Mouse (Mus musculus) limb, embryonic 14.5 days (tissue): ENCODE measurements around the gene Tirap. TPM values are rescaled to one million over a fixed set of nuclear protein-coding genes. Genes with fewer than 3 reads are reported as not detected.

Experiments used
- ATAC-seq: fragments of 200-750 bp; cut with Nextera tagmentation; 2 replicates; pipeline ENCODE4 v1.8.0; 2017; ENCODE audit warnings: low read depth, moderate number of reproducible peaks, moderate TSS enrichment; ENCODE audit not compliant: low FRiP score
- DNase-seq: peaks from one replicate; pipeline ENCODE4 v3.0.0-alpha.2; 2015; ENCODE audit warnings: low spot score
- H3K27ac ChIP-seq: fragments of 300-500 bp; sonication (generic); replicated peaks from 2 replicates; pipeline ENCODE4 v1.5.1; 2014; ENCODE audit warnings: low read depth, mild to moderate bottlenecking, low read length, moderate library complexity, mixed read lengths
- H3K27me3 ChIP-seq: fragments of 300-500 bp; sonication (generic); 2 replicates; pipeline ENCODE4 v1.6.1; 2014; ENCODE audit warnings: low read length, mixed read lengths; ENCODE audit not compliant: control insufficient read depth, insufficient read depth
- H3K36me3 ChIP-seq: fragments of 300-500 bp; sonication (generic); 2 replicates; pipeline ENCODE4 v1.6.1; 2014; ENCODE audit warnings: mild to moderate bottlenecking, low read length, moderate library complexity, mixed read lengths; ENCODE audit not compliant: control insufficient read depth, insufficient read depth
- H3K4me1 ChIP-seq: fragments of 300-500 bp; sonication (generic); 2 replicates; pipeline ENCODE4 v1.6.1; 2014; ENCODE audit warnings: antibody characterized with exemption, low read length, mixed read lengths; ENCODE audit not compliant: control insufficient read depth, insufficient read depth
- H3K4me2 ChIP-seq: fragments of 300-500 bp; sonication (generic); replicated peaks from 2 replicates; pipeline ENCODE4 v1.6.1; 2014; ENCODE audit warnings: low read depth, mild to moderate bottlenecking, low read length, moderate library complexity; ENCODE audit not compliant: severe bottlenecking
- H3K4me3 ChIP-seq: fragments of 300-500 bp; sonication (generic); replicated peaks from 2 replicates; pipeline ENCODE4 v1.5.1; 2014; ENCODE audit warnings: low read length
- H3K9ac ChIP-seq: fragments of 300-500 bp; sonication (generic); 2 replicates; pipeline ENCODE4 v1.6.1; 2014; ENCODE audit warnings: mild to moderate bottlenecking, low read depth, low read length, moderate library complexity; ENCODE audit not compliant: severe bottlenecking
- H3K9me3 ChIP-seq: fragments of 300-500 bp; sonication (generic); 2 replicates; pipeline ENCODE4 v1.6.1; 2016; ENCODE audit warnings: low read length; ENCODE audit not compliant: control insufficient read depth
- POLR2A ChIP-seq: fragments of 200-500 bp; IDR thresholded peaks from 2 replicates; pipeline ENCODE4 v1.8.0; 2012; ENCODE audit warnings: inconsistent platforms, mild to moderate bottlenecking, moderate library complexity, borderline replicate concordance; ENCODE audit not compliant: insufficient read depth, insufficient read length; ENCODE audit errors: extremely low read depth
- WGBS: fragments of 180-500 bp; shearing (Covaris S2); extraction: QIAGEN DNeasy Blood & Tissue Kit; methylation state at CpG from one replicate; pipeline ENCODE4 v1.1.7; 2014; 5-methylcytosine and 5-hydroxymethylcytosine counted together
- polyA plus RNA-seq, 2 experiments: library from polyadenylated mRNA; depleted of rRNA in 1 of 2; stranded (reverse) in 1 of 2; unstranded in 1 of 2; fragments of >200 nt; fragmentation: Nextera tagmentation in 1 of 2; extraction: Ambion mirVana in 1 of 2; gene quantifications; 2 replicates each; pipeline versions ENCODE4 v1.2.1 to v1.2.3; 2012 to 2014

Tirap gene
- 7.5 and 12.7 TPM in 2 replicates for polyA plus RNA-seq (2012; rRNA removed)
- 11.0 and 13.4 TPM in 2 replicates for polyA plus RNA-seq (2014; fragmentation: Nextera tagmentation; extraction: Ambion mirVana)

DNA sequence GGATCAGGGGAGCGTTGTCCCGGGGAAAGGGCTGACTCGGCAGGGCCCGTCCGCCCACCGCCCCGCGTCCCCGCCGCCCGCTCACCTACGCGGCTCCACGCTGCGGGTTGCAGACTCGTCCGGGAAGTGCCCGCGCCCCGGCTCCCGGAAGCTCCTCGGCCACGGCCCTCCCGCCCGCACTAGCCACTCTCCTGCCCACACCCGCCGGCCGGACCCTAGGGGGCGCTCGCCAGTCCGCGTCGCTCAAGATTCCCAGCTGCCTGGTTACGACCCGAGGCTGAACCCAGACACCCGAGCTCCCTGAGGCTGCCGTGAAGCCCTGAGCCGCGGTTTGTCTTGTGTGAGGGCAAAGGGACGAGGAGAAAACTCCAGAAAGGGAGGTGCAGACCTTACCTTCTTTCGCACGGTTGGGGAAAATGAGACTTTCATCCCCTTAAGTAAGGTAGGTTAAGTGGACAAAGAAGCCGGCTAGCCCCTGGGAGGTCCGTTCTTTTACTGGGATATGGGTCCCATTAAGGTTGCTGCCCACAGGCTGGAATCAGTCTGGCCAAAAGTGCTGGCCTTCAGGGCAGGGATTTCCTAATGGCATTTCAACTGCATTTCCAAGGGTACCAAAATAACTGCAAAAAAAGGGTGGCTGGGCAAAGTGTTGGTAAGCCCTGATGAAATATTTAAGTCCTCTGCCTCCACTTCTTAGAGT is at the start of gene Tirap, which contains the start of gene Srpr:
Gene Tirap (minus strand): TSS at position 520 of the 700 bp plus-strand sequence.
Gene Srpr (plus strand): TSS at position 404 of the 700 bp plus-strand sequence.
- peaks cover 8% of the 10 kb centered on the region for H3K36me3 ChIP-seq
- no peaks in the 10 kb centered on the region for H3K9me3 ChIP-seq
- peak within 1 kb of the TSS; percentile 84 for H3K4me2 ChIP-seq
- H3K9ac ChIP-seq, result peak within 1 kb of the TSS; percentile 79
- peaks cover 6% of the 10 kb centered on the region for H3K4me1 ChIP-seq
- peak within 1 kb of the TSS; percentile 65 for H3K27ac ChIP-seq
- WGBS, result under 1% methylated on average over 30 of the region's 44 CpGs
- DNase-seq (peak; percentile 73), ATAC-seq (peak; percentile 93)
- H3K27me3 ChIP-seq, result no peaks in the 10 kb centered on the region
- H3K4me3 ChIP-seq, result peak within 1 kb of the TSS; percentile 68
- TF ChIP-seq POLR2A, result 0 out of 2 replicates have a peak, but pooled peaks have one; percentile 10

GRCm38 (mm10) chr9:35249476-35249875 is 49.4 kb upstream of the Tirap start:
- Histone ChIP-seq H3K4me2 (no peak overlapping the region), H3K4me3 (no peak overlapping the region), H3K27me3 (no peaks in the 10 kb centered on the region), H3K36me3 (no peaks in the 10 kb centered on the region), H3K9ac (no peak overlapping the region), H3K4me1 (peaks cover 14% of the 10 kb centered on the region), H3K27ac (peak overlapping the region; percentile 65), H3K9me3 (no peaks in the 10 kb centered on the region)
- TF ChIP-seq POLR2A, result no peak
- DNase-seq (peak; percentile 80), ATAC-seq (peak; percentile 78)

GRCm38 (mm10) chr9:35247405-35247804 is 47.3 kb upstream of the Tirap start:
- no peaks in the 10 kb centered on the region for H3K9me3 ChIP-seq
- H3K4me2 ChIP-seq, result no peak overlapping the region
- H3K4me3 ChIP-seq, result no peak overlapping the region
- no peak for TF ChIP-seq POLR2A
- ATAC-seq (no peak), DNase-seq (no peak)
- H3K27ac ChIP-seq, result no peak overlapping the region
- 0 out of 2 replicates have a peak, but pooled peaks cover 3% of the 10 kb centered on the region for H3K36me3 ChIP-seq
- H3K4me1 ChIP-seq, result peaks cover 14% of the 10 kb centered on the region
- WGBS, result 80% methylated on average over 2 of the region's 2 CpGs
- H3K9ac ChIP-seq, result no peak overlapping the region
- H3K27me3 ChIP-seq, result no peaks in the 10 kb centered on the region

GRCm38 (mm10) chr9:35239734-35240133 is 39.6 kb upstream of the Tirap start:
- no peak overlapping the region for H3K4me3 ChIP-seq
- H3K4me2 ChIP-seq, result no peak overlapping the region
- DNase-seq, result no peak
- no peak for TF ChIP-seq POLR2A
- H3K9ac ChIP-seq, result no peak overlapping the region
- peaks cover 20% of the 10 kb centered on the region for H3K36me3 ChIP-seq
- no peak for ATAC-seq
- H3K27ac ChIP-seq, result no peak overlapping the region
- H3K4me1 ChIP-seq, result no peaks in the 10 kb centered on the region
- no peaks in the 10 kb centered on the region for H3K9me3 ChIP-seq
- 67% methylated on average over 1 of the region's 1 CpGs for WGBS
- no peaks in the 10 kb centered on the region for H3K27me3 ChIP-seq

GRCm38 (mm10) chr9:35238915-35239571 is 39.0 kb upstream of the Tirap start:
- DNase-seq (no peak), ATAC-seq (no peak)
- Histone ChIP-seq H3K27ac (no peak overlapping the region), H3K4me3 (no peak overlapping the region), H3K9ac (no peak overlapping the region), H3K36me3 (peaks cover 27% of the 10 kb centered on the region), H3K9me3 (no peaks in the 10 kb centered on the region), H3K27me3 (no peaks in the 10 kb centered on the region), H3K4me1 (no peaks in the 10 kb centered on the region), H3K4me2 (no peak overlapping the region)
- WGBS, result 70% methylated on average over 6 of the region's 6 CpGs
- no peak for TF ChIP-seq POLR2A
